Mouse (Mus musculus) Patski (cell line): ENCODE measurements around the gene Wdr81. TPM values are rescaled to one million over a fixed set of nuclear protein-coding genes. Genes with fewer than 3 reads are reported as not detected.

ENCODE experiments used
- ATAC-seq: fragments of 100-300 bp; one replicate; pipeline ENCODE4 v1.8.0; 2021
- CTCF ChIA-PET: fragments of 350-600 bp; sonication (Branson Sonifier 250); formaldehyde crosslinking; loops from one replicate; lab custom pipeline; 2022; ENCODE audit warnings: inconsistent platforms; lab: Charles Lee
- POLR2A ChIA-PET: fragments of 350-600 bp; sonication (Branson Sonifier 250); formaldehyde crosslinking; loops from one replicate; lab custom pipeline; 2022; ENCODE audit warnings: antibody characterized with exemption, inconsistent platforms; lab: Charles Lee
- DNase-seq: peaks from one replicate; pipeline ENCODE4 v3.0.0-alpha.2; 2011; ENCODE audit warnings: low read depth, low spot score
- H3K27me3 ChIP-seq: fragments of 371-371 bp; one replicate; pipeline ENCODE4 v1.5.1; 2021
- CTCF ChIP-seq: fragments of 100-300 bp; IDR thresholded peaks from one replicate; pipeline ENCODE4 v1.5.1; 2021
- in situ Hi-C: fragments of 300-500 bp; cut with MboI; formaldehyde crosslinking; loops from 3 replicates; pipeline ENCODE4 v1.11.1; 2018; ENCODE audit warnings: low pct_unique_long_range_greater_than_20kb, mixed read lengths
- polyA plus RNA-seq: library from polyadenylated mRNA; unstranded; gene quantifications from one replicate; pipeline ENCODE4 v1.2.3, GENCODE M21; 2021

Gene Wdr81
- 28.9 TPM for polyA plus RNA-seq

DNA sequence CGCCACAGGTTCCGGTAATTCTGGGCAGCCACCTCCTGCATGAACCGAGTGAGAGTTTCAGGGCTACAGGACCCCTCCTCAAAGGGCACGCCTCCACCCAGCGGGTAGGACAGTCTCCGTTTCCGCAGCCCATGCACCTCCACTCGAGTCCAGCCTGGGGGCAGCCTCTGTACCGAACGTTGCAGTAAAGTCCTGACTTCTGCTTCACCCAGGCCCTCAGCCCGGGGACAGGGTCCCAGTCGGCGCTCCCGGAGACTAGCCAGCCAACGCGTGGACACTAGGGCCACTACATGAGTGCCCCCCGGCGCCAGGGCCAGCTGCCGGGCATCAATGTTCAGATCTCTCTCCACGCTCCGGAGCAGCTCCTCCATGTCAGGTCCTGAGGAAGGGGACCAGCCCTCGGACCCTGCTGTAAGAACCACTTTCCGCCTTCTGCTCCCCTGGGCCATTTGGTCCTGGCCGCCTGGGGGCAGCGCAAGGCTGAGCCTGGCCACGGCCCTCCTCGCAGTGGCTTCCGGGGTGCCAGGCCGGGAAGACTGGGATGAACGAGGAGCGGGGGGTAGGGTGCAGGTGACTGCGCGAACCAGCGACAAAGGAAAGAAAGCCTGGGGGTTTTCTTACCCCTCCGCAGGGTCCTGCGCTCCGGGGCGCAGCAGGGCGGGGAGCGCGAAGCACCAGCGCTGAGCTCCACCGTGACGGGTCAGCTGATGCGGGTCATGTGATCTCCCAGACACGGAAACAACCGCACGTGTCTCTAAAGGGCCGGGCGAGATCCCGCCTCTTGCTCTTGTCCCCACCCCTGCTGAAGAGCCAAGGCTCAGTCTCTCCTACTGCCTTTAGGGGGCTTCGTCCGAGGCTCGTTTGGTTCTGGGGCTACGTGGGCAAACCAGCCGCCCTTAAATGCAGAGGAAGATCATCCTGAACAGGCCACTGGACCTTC, at the start of gene Wdr81:
TSS of gene Wdr81 (minus strand) at position 727 of the 940 bp plus-strand sequence.
- POLR2A ChIA-PET = interaction anchor here (0.6 to 1.4 kb wide), 5 partner anchors 8 to 51 kb away, joined by 3 to 5 read pairs (median 3); no protein-coding TSS in a partner anchor
- DNase-seq (no peak), ATAC-seq (peak; percentile 67)
- CTCF ChIA-PET = interaction anchor here (0.8 to 1.4 kb wide), 4 partner anchors 8 to 57 kb away, joined by 4 to 6 read pairs (median 4); no protein-coding TSS in a partner anchor
- TF ChIP-seq CTCF = no peak
- in situ Hi-C loops = no loop called here
- H3K27me3 ChIP-seq = no peaks in the 10 kb centered on the region

DNA sequence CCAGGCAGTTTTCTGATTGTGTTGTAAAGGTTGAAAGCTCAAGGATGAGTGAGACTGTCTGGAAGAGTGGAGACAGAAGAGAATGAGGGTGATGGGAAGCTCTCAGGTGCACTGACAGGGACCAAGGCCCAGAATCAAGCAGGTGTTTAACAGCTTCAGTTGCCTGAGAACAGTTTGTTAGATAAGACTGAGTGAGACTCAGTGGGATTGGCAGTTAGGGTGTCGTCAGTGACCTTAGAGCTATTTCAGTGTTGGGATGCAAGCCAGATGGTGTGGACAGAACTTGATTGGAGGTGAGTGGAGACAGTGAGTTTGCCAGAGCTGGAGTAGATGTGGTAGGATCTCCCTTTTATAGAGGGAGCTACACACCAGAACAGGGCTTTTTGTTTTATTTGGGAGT, 43.6 kb upstream of the Wdr81 start:
- no peak for ATAC-seq
- ChIA-PET CTCF (interaction anchor here (0.8 to 5.8 kb wide), 3 partner anchors 12 to 91 kb away, joined by 3 to 31 read pairs (median 4); partner anchors contain the start of gene Rilp), POLR2A (interaction anchor here (0.5 to 1.7 kb wide), 2 partner anchors 11 to 296 kb away, joined by 3 to 5 read pairs; partner anchors contain the start of gene Prpf8)
- DNase-seq = no peak
- H3K27me3 ChIP-seq = no peaks in the 10 kb centered on the region
- in situ Hi-C loops = no loop called here
- no peak for TF ChIP-seq CTCF

DNA sequence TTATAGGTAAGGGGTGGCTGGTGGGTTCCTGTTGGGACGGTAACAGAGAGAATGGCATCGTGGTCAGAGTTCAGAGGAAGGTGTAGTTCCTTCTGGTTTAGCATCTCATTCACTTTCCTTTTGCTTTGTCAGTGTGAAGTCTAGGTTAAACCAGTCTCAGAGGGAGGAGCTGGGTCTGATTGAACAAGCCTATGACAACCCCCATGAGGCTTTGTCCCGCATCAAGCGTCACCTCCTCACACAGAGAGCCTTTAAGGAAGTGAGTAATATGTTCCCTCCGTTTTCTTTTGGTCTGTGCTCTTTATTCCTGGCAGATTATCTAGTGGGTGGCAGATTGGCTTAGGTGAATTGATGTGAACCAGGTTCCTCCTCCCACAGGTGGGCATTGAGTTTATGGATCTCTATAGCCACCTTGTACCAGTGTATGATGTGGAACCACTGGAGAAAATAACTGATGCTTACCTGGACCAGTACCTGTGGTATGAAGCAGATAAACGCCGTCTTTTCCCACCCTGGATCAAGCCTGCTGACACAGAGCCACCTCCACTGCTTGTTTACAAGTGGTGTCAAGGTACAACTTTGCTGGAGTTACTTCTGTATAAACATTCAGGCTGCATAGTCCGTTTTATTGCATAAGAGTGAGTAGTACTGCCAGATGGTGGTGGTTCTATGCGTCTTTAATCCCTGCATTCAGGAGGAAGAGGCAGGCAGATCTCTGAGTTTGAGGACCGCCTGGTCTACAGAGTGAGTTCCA, 40.0 kb upstream of the Wdr81 start:
- ChIA-PET POLR2A (no interaction called here), CTCF (interaction anchor here (1.4 kb wide), 1 partner anchor 9 kb away, joined by 3 read pairs; no protein-coding TSS in a partner anchor)
- ATAC-seq (no peak), DNase-seq (no peak)
- in situ Hi-C loops = no loop called here
- TF ChIP-seq CTCF = no peak
- H3K27me3 ChIP-seq = no peaks in the 10 kb centered on the region

DNA sequence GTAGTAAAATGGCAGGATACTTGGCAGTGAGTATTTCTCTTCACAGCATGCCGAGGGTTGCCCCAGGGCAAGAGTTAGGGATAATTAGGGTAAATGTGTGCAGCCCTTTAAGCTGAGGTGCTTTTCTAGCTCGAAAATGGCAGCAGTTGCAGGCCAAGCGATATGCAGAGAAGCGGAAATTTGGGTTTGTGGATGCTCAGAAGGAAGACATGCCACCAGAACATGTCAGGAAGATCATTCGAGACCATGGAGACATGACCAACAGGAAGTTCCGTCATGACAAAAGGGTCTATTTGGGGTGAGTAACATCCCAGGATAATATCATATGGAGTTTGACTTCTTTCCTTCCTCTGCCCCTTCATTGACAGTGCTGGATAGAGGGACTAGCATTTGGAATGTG, 33.0 kb upstream of the Wdr81 start:
- in situ Hi-C loops = no loop called here
- POLR2A ChIA-PET = interaction anchor here (1.0 to 2.6 kb wide), 5 partner anchors 10 to 25 kb away, joined by 3 to 7 read pairs (median 3); partner anchors contain the start of gene Rilp

DNA sequence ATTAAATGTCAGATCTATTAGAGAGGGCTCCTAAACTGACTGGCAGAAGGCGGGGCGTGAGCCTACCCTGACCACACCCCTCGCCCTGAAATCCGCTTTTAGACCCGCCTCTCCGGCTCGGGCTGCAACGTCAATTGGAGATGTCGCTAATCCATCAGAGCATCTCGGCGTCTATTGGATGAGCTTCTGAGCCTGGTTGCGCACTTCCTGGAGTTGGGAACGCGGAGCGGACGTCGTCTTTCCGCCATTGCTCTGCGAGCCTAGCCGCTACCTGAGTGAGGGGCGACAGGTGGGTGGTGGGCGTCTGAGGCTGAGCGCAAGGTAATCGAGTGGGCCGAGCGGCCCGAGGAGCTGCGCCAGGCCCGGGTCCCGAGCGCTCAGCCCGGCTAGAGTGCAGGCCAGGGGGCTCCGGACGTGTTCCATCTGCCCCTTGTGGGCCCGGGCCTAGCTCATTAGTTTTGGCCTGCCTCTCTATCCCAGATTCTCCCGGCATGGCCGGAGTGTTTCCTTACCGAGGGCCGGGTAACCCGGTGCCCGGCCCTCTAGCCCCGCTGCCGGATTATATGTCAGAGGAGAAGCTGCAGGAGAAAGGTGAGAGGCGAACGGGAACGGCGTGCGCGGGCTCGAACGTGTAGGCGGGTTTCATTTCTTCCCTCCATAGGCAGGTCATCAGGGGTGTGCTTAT, 32.2 kb upstream of the Wdr81 start, which contains the start of gene Prpf8:
TSS of gene Prpf8 (plus strand) at position 216 of the 685 bp plus-strand sequence.
- ATAC-seq = peak; percentile 99
- ChIA-PET CTCF (interaction anchor here (1.3 to 3.6 kb wide), 3 partner anchors 20 to 85 kb away, joined by 4 to 12 read pairs (median 6); partner anchors contain the start of gene Rilp), POLR2A (interaction anchor here (0.9 to 2.6 kb wide), 5 partner anchors 10 to 22 kb away, joined by 3 to 7 read pairs (median 3); partner anchors contain the start of gene Rilp)
- peaks cover 6% of the 10 kb centered on the region for H3K27me3 ChIP-seq
- in situ Hi-C loops = no loop called here
- no peak for TF ChIP-seq CTCF
- DNase-seq = peak; percentile 78

More for the DNA sequence above, 33.0 kb upstream of the Wdr81 start:
- DNase-seq (no peak), ATAC-seq (no peak)
- peaks cover 6% of the 10 kb centered on the region for H3K27me3 ChIP-seq
- no peak for TF ChIP-seq CTCF
- CTCF ChIA-PET = interaction anchor here (0.8 to 3.6 kb wide), 4 partner anchors 10 to 86 kb away, joined by 3 to 12 read pairs (median 4); partner anchors contain the start of gene Rilp

DNA sequence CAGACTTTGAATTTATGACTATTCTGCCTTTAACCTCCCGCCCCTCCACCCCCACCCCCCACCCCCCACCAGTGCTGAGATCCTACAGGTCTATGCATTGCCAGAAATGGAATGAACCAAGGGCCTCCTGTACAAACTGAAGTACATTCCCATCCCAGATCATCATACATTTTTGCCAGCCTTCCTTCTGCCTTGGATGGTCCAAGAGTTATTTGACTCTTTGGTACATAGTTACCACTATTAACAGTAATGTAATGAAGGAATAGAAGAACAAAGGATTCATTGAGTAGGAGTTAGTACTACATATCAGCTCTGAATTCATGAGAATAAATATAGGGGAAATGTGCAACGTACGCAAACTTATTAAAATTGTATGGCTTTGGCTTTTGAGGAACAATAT, 31.7 kb upstream of the Wdr81 start:
- TF ChIP-seq CTCF = no peak
- ChIA-PET POLR2A (interaction anchor here (0.9 to 2.6 kb wide), 4 partner anchors 12 to 23 kb away, joined by 3 to 7 read pairs (median 4); partner anchors contain the start of gene Rilp), CTCF (interaction anchor here (1.3 to 3.6 kb wide), 3 partner anchors 19 to 84 kb away, joined by 4 to 12 read pairs (median 6); partner anchors contain the start of gene Rilp)
- ATAC-seq (no peak), DNase-seq (no peak)
- in situ Hi-C loops = no loop called here
- peaks cover 6% of the 10 kb centered on the region for H3K27me3 ChIP-seq

DNA sequence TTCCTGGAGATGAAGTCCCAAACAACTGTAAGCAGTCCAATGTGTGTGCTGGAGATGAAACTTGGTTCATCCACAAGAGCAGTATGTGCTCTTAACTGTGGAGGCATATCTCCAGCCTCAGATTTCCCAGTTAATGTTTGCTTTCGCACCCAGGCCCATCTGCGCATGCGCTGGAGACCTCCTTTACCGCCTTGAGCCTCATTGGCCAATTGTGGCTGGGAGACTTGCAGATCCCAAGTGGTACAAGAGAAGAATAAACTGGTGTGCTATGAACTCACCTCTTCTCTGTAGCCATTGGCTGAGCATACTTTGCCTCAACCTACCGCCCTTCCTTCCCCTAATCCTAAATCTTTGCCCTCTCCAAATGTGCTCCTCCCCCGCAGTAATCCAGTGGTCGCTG, 18.9 kb upstream of the Wdr81 start:
- no peak for ATAC-seq
- CTCF ChIA-PET = no interaction called here
- POLR2A ChIA-PET = no interaction called here
- in situ Hi-C loops = no loop called here
- TF ChIP-seq CTCF = no peak
- DNase-seq = no peak
- H3K27me3 ChIP-seq = no peaks in the 10 kb centered on the region

DNA sequence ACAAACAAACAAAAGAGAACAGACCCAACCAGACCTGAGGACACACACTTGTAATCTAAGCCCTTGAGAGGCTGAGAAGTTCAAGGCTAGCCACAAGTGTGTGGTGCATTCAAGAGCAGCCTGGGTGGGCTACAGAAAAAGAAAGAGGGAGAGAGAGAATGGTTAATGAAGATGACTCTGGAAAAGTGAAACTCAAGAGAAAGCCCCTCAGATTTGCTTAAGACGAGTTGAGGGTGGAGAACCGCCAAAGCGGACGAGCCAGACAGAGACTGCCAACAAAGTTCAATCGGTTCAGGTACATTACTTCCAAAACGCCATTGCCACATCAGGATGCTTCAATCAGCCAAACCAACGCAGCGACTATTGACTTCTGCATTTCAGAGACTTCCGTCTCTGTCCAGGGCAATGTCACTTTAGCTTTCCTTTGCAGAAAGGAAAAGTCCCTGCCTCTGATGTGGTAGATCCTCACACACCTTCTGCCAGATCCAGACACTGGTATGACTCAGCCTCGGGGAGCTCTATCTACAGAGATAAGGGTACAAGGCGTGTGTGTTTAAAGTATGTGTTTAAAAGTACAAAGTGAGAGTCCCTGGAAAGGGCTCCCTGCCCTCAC, 18.1 kb upstream of the Wdr81 start:
- TF ChIP-seq CTCF = no peak
- in situ Hi-C loops = no loop called here
- POLR2A ChIA-PET = no interaction called here
- no peaks in the 10 kb centered on the region for H3K27me3 ChIP-seq
- DNase-seq = no peak
- ATAC-seq = no peak
- CTCF ChIA-PET = no interaction called here

DNA sequence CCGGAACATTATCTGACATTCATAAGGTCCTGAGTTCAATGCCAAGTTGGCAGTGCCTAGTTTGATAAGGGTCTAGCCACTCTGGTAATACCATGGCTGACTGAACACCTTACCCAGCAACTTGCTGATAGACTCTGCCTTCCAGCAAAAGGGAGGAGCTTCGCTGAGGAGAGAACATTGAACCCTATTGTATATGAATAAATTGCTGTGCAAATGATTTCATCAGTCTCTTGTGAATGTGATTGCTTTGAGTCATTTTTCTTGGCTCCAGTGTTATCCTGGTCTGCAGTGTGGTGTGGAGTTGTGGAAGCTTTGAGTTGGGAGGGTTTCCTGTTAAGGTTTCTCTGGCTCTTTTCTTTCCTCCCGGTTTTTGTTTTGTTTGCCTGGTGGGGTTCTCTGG, 16.2 kb upstream of the Wdr81 start:
- TF ChIP-seq CTCF = no peak
- ATAC-seq (no peak), DNase-seq (no peak)
- no peaks in the 10 kb centered on the region for H3K27me3 ChIP-seq
- POLR2A ChIA-PET = no interaction called here
- CTCF ChIA-PET = interaction anchor here (0.9 kb wide), 1 partner anchor 10 kb away, joined by 3 read pairs; no protein-coding TSS in a partner anchor
- in situ Hi-C loops = no loop called here
